Mouse (Mus musculus) ES-E14 (cell line): Measurements from ENCODE around the gene Zbtb20. TPM values are rescaled to one million over a fixed set of nuclear protein-coding genes. Genes with fewer than 3 reads are reported as not detected.

Experiments used
- DNase-seq: peaks from one replicate; pipeline ENCODE4 v3.0.0-alpha.2; 2013; ENCODE audit warnings: low read depth, low spot score
- H3K27ac ChIP-seq: 2 replicates; pipeline ENCODE4 v1.5.1; 2012; ENCODE audit warnings: low read depth, mild to moderate bottlenecking, low read length, moderate library complexity, mixed read lengths; ENCODE audit not compliant: poor library complexity, insufficient read depth, severe bottlenecking
- H3K36me3 ChIP-seq: 2 replicates; pipeline ENCODE4 v1.6.1; 2012; ENCODE audit warnings: mild to moderate bottlenecking, low read length, moderate library complexity, mixed read lengths; ENCODE audit not compliant: control insufficient read depth, poor library complexity, insufficient read depth, severe bottlenecking
- H3K4me1 ChIP-seq, 2 experiments: fragments of 150-350 bp in 1 of 2; sonication (generic) in 1 of 2; 2 replicates each; pipeline ENCODE4 v1.6.1; 2012; ENCODE audit warnings: low read length in 2 of 2, mild to moderate bottlenecking in 1 of 2, mixed read lengths in 1 of 2; ENCODE audit not compliant: control insufficient read depth in 2 of 2, insufficient read depth in 2 of 2, poor library complexity in 1 of 2
- H3K4me3 ChIP-seq, 2 experiments: fragments of 150-350 bp in 1 of 2; sonication (generic) in 1 of 2; 2 replicates each; pipeline ENCODE4 v1.5.1; 2012; ENCODE audit warnings: low read length in 2 of 2, low read depth in 1 of 2, mild to moderate bottlenecking in 1 of 2, mixed read lengths in 1 of 2; ENCODE audit not compliant: insufficient read depth in 1 of 2, poor library complexity in 1 of 2, severe bottlenecking in 1 of 2
- H3K9ac ChIP-seq: 2 replicates; pipeline ENCODE4 v1.6.1; 2012; ENCODE audit warnings: low read depth, mild to moderate bottlenecking, low read length, mixed read lengths; ENCODE audit not compliant: poor library complexity, insufficient read depth, severe bottlenecking
- H3K9me3 ChIP-seq: fragments of 150-350 bp; sonication (generic); 2 replicates; pipeline ENCODE4 v1.6.1; 2012; ENCODE audit warnings: low read depth, mild to moderate bottlenecking, low read length; ENCODE audit not compliant: control insufficient read depth, insufficient read depth
- CHD2 ChIP-seq: IDR thresholded peaks from 2 replicates; pipeline ENCODE4 v1.6.1; 2014; ENCODE audit warnings: mild to moderate bottlenecking, low read depth, low read length, inconsistent platforms
- HCFC1 ChIP-seq: IDR thresholded peaks from 2 replicates; pipeline ENCODE4 v1.6.1; 2012; ENCODE audit warnings: low read length, inconsistent platforms, borderline replicate concordance; ENCODE audit not compliant: insufficient read depth
- MAFK ChIP-seq: IDR thresholded peaks from 2 replicates; pipeline ENCODE4 v1.6.1; 2014; ENCODE audit warnings: mild to moderate bottlenecking, low read depth, low read length, inconsistent platforms; ENCODE audit not compliant: insufficient read depth
- ZC3H11A ChIP-seq: IDR thresholded peaks from 2 replicates; pipeline ENCODE4 v1.6.1; 2012; ENCODE audit warnings: low read depth, mild to moderate bottlenecking, inconsistent platforms, low read length, borderline replicate concordance
- ZNF384 ChIP-seq: IDR thresholded peaks from 2 replicates; pipeline ENCODE4 v1.6.1; 2012; ENCODE audit warnings: low read depth, low read length, inconsistent platforms
- in situ Hi-C, 2 experiments: fragments of 600-800 bp; cut with MboI; formaldehyde crosslinking; loops; one replicate each; pipeline ENCODE4 v1.15.1; 2025; ENCODE audit warnings: low sequenced_read_pairs in 2 of 2, inconsistent platforms in 1 of 2; ENCODE audit not compliant: unreplicated experiment in 2 of 2
- total RNA-seq: library from RNA; depleted of rRNA; stranded (reverse); fragments of 300-350 nt; gene quantifications from 2 replicates; pipeline ENCODE4 v1.2.3, GENCODE M21; 2012

The Zbtb20 gene
- total RNA-seq, 1 experiment, result 4.0 TPM

- Histone ChIP-seq H3K4me3 (no peak overlapping the region), H3K9ac (no peak overlapping the region), H3K27ac (no peak overlapping the region), H3K4me1 (peaks cover 15 to 18% of the 10 kb centered on the region in 2 experiments; a peak in 3 of 4 replicates), H3K36me3 (no peaks in the 10 kb centered on the region), H3K9me3 (no peaks in the 10 kb centered on the region)
- in situ Hi-C loops, result no loop called here
- DNase-seq, result no peak
- TF ChIP-seq ZC3H11A (no peak), HCFC1 (no peak), MAFK (no peak), ZNF384 (no peak), CHD2 (no peak)
Measured at GRCm38 (mm10) chr16:43549425-43550089, 673.9 kb downstream of the Zbtb20 start.

GRCm38 (mm10) chr16:43552443-43552842, 676.8 kb downstream of the Zbtb20 start:
- no peak overlapping the region for H3K9ac ChIP-seq
- in situ Hi-C loops, result no loop called here

GRCm38 (mm10) chr16:43557385-43557784, 681.7 kb downstream of the Zbtb20 start:
- no peak for DNase-seq
- no peaks in the 10 kb centered on the region for H3K4me1 ChIP-seq
- no peaks in the 10 kb centered on the region for H3K9me3 ChIP-seq
- no peak overlapping the region for H3K27ac ChIP-seq
- no peak overlapping the region for H3K4me3 ChIP-seq
- in situ Hi-C loops, result no loop called here
- no peaks in the 10 kb centered on the region for H3K36me3 ChIP-seq
- no peak overlapping the region for H3K9ac ChIP-seq
- TF ChIP-seq HCFC1, result no peak
- TF ChIP-seq MAFK, result no peak
- TF ChIP-seq CHD2, result no peak
- no peak for TF ChIP-seq ZNF384
- no peak for TF ChIP-seq ZC3H11A

More at GRCm38 (mm10) chr16:43552443-43552842, 676.8 kb downstream of the Zbtb20 start:
- H3K36me3 ChIP-seq, result no peaks in the 10 kb centered on the region
- H3K9me3 ChIP-seq, result no peaks in the 10 kb centered on the region
- no peak overlapping the region for H3K27ac ChIP-seq
- H3K4me1 ChIP-seq, result peaks cover 2 to 7% of the 10 kb centered on the region in 2 experiments; a peak in 2 of 4 replicates
- no peak overlapping the region for H3K4me3 ChIP-seq
- DNase-seq, result no peak
- TF ChIP-seq MAFK (no peak), HCFC1 (no peak), ZNF384 (no peak), CHD2 (no peak), ZC3H11A (no peak)

- Histone ChIP-seq H3K9ac (no peak overlapping the region), H3K27ac (no peak overlapping the region), H3K9me3 (no peaks in the 10 kb centered on the region), H3K36me3 (no peaks in the 10 kb centered on the region), H3K4me1 (no peaks in the 10 kb centered on the region), H3K4me3 (no peak overlapping the region)
- in situ Hi-C loops, result no loop called here
- no peak for TF ChIP-seq ZC3H11A
- no peak for TF ChIP-seq ZNF384
- TF ChIP-seq CHD2, result no peak
- TF ChIP-seq HCFC1, result no peak
- no peak for TF ChIP-seq MAFK
- DNase-seq, result no peak
Measured at GRCm38 (mm10) chr16:43561330-43561729, 685.6 kb downstream of the Zbtb20 start.
